Mouse (Mus musculus) heart, embryonic 14.5 days (tissue): Measurements from ENCODE around the gene Yipf2. TPM values are rescaled to one million over a fixed set of nuclear protein-coding genes. Genes with fewer than 3 reads are reported as not detected.

Experiments used
- ATAC-seq: fragments of 200-750 bp; cut with Nextera tagmentation; 2 replicates; pipeline ENCODE4 v1.8.0; 2017; ENCODE audit warnings: low read depth, moderate TSS enrichment; ENCODE audit not compliant: insufficient number of reproducible peaks, insufficient read depth, low FRiP score
- H3K27ac ChIP-seq, 2 experiments: fragments of 200-500 bp in 1 of 2; fragments of 300-500 bp in 1 of 2; sonication (generic) in 1 of 2; replicated peaks in 1 of 2; 2 replicates each; pipeline ENCODE4 v1.5.1; 2012 to 2014; ENCODE audit warnings: low read depth in 2 of 2, low read length in 2 of 2, control low read depth in 1 of 2, mild to moderate bottlenecking in 1 of 2, mixed read lengths in 1 of 2; ENCODE audit not compliant: control insufficient read depth in 1 of 2, insufficient read depth in 1 of 2
- H3K27me3 ChIP-seq: fragments of 300-500 bp; sonication (generic); 2 replicates; pipeline ENCODE4 v1.6.1; 2014; ENCODE audit warnings: mild to moderate bottlenecking, low read length, control low read depth; ENCODE audit not compliant: control insufficient read depth, insufficient read depth
- H3K36me3 ChIP-seq: fragments of 300-500 bp; sonication (generic); 2 replicates; pipeline ENCODE4 v1.6.1; 2014; ENCODE audit warnings: mild to moderate bottlenecking, control low read depth, low read length, mixed read lengths; ENCODE audit not compliant: control insufficient read depth, insufficient read depth
- H3K4me1 ChIP-seq, 2 experiments: fragments of 200-500 bp in 1 of 2; fragments of 300-500 bp in 1 of 2; sonication (generic) in 1 of 2; 2 replicates each; pipeline ENCODE4 v1.6.1; 2012 to 2014; ENCODE audit warnings: low read length in 2 of 2, control low read depth in 1 of 2, mixed read lengths in 1 of 2; ENCODE audit not compliant: control insufficient read depth in 2 of 2, insufficient read depth in 2 of 2
- H3K4me2 ChIP-seq: fragments of 300-500 bp; sonication (generic); 2 replicates; pipeline ENCODE4 v1.6.1; 2014; ENCODE audit warnings: mild to moderate bottlenecking, low read length
- H3K4me3 ChIP-seq, 2 experiments: fragments of 200-500 bp in 1 of 2; fragments of 300-500 bp in 1 of 2; sonication (generic) in 1 of 2; 2 replicates each; pipeline ENCODE4 v1.5.1; 2012 to 2014; ENCODE audit warnings: low read length in 2 of 2, mild to moderate bottlenecking in 2 of 2, control low read depth in 1 of 2, low read depth in 1 of 2, moderate library complexity in 1 of 2; ENCODE audit not compliant: control insufficient read depth in 1 of 2, insufficient read depth in 1 of 2
- H3K9ac ChIP-seq: fragments of 300-500 bp; sonication (generic); 2 replicates; pipeline ENCODE4 v1.6.1; 2014; ENCODE audit warnings: mild to moderate bottlenecking, low read length
- H3K9me3 ChIP-seq: fragments of 300-500 bp; sonication (generic); 2 replicates; pipeline ENCODE4 v1.6.1; 2016; ENCODE audit warnings: low read length, control low read depth; ENCODE audit not compliant: control insufficient read depth
- WGBS: fragments of 180-500 bp; shearing (Covaris S2); extraction: QIAGEN DNeasy Blood & Tissue Kit; methylation state at CpG from one replicate; pipeline ENCODE4 v1.1.7; 2014; 5-methylcytosine and 5-hydroxymethylcytosine counted together
- polyA plus RNA-seq: library from polyadenylated mRNA; unstranded; fragments of >200 nt; fragmentation: Nextera tagmentation; extraction: Ambion mirVana; gene quantifications from 2 replicates; pipeline ENCODE4 v1.2.1, GENCODE M21; 2014

Gene Yipf2
- polyA plus RNA-seq, 1 experiment from 2014 or later = 11.5 TPM

- Histone ChIP-seq H3K27me3 (no peaks in the 10 kb centered on the region), H3K27ac (no peak overlapping the region)
- WGBS = 79% methylated on average over 1 of the region's 1 CpGs
Measured at GRCm38 (mm10) chr9:21609861-21610260, 17.2 kb upstream of the Yipf2 start.

GRCm38 (mm10) chr9:21606648-21607047, 14.0 kb upstream of the Yipf2 start:
- no peaks in the 10 kb centered on the region for H3K27me3 ChIP-seq
- 88% methylated on average over 1 of the region's 1 CpGs for WGBS

More at GRCm38 (mm10) chr9:21609861-21610260, 17.2 kb upstream of the Yipf2 start:
- ATAC-seq = no peak
- H3K4me1 ChIP-seq = no peaks in the 10 kb centered on the region
- no peaks in the 10 kb centered on the region for H3K9me3 ChIP-seq
- H3K9ac ChIP-seq = no peak overlapping the region
- H3K36me3 ChIP-seq = no peaks in the 10 kb centered on the region
- H3K4me2 ChIP-seq = no peak overlapping the region
- H3K4me3 ChIP-seq = no peak overlapping the region

GRCm38 (mm10) chr9:21605865-21606264, 13.2 kb upstream of the Yipf2 start:
- ATAC-seq = no peak
- Histone ChIP-seq H3K4me2 (no peak overlapping the region), H3K4me3 (no peak overlapping the region), H3K36me3 (no peaks in the 10 kb centered on the region), H3K27ac (no peak overlapping the region), H3K9me3 (no peaks in the 10 kb centered on the region), H3K4me1 (no peaks in the 10 kb centered on the region), H3K9ac (no peak overlapping the region), H3K27me3 (no peaks in the 10 kb centered on the region)
- WGBS = 71% methylated on average over 5 of the region's 5 CpGs

More at GRCm38 (mm10) chr9:21606648-21607047, 14.0 kb upstream of the Yipf2 start:
- H3K4me1 ChIP-seq = no peaks in the 10 kb centered on the region
- no peak overlapping the region for H3K27ac ChIP-seq
- no peaks in the 10 kb centered on the region for H3K36me3 ChIP-seq
- no peaks in the 10 kb centered on the region for H3K9me3 ChIP-seq
- no peak overlapping the region for H3K4me2 ChIP-seq
- no peak overlapping the region for H3K9ac ChIP-seq
- no peak for ATAC-seq
- H3K4me3 ChIP-seq = no peak overlapping the region

GRCm38 (mm10) chr9:21604119-21604518, 11.5 kb upstream of the Yipf2 start:
- Histone ChIP-seq H3K4me3 (no peak overlapping the region), H3K9me3 (no peaks in the 10 kb centered on the region), H3K27me3 (no peaks in the 10 kb centered on the region), H3K4me1 (no peaks in the 10 kb centered on the region), H3K9ac (no peak overlapping the region), H3K36me3 (no peaks in the 10 kb centered on the region), H3K27ac (no peak overlapping the region), H3K4me2 (no peak overlapping the region)
- no peak for ATAC-seq
- 66% methylated on average over 5 of the region's 5 CpGs for WGBS

- 52% methylated on average over 10 of the region's 10 CpGs for WGBS
- H3K9ac ChIP-seq = no peak overlapping the region
- no peaks in the 10 kb centered on the region for H3K9me3 ChIP-seq
- H3K4me3 ChIP-seq = no peak overlapping the region
- H3K27me3 ChIP-seq = no peaks in the 10 kb centered on the region
- H3K36me3 ChIP-seq = no peaks in the 10 kb centered on the region; the same call in 1 of the 2 replicates
- no peak overlapping the region for H3K27ac ChIP-seq
- H3K4me1 ChIP-seq = no peaks in the 10 kb centered on the region
- no peak; the same call in 1 of the 2 replicates for ATAC-seq
- no peak overlapping the region for H3K4me2 ChIP-seq
Measured at GRCm38 (mm10) chr9:21601722-21602399, 9.2 kb upstream of the Yipf2 start.

GRCm38 (mm10) chr9:21601073-21601472, 8.4 kb upstream of the Yipf2 start:
- Histone ChIP-seq H3K4me3 (no peak overlapping the region), H3K9me3 (no peaks in the 10 kb centered on the region), H3K36me3 (peaks cover 4% of the 10 kb centered on the region; the same call in 1 of the 2 replicates), H3K27ac (no peak overlapping the region), H3K27me3 (no peaks in the 10 kb centered on the region), H3K4me2 (no peak overlapping the region), H3K9ac (no peak overlapping the region), H3K4me1 (no peaks in the 10 kb centered on the region)
- no peak for ATAC-seq
- WGBS = 84% methylated on average over 2 of the region's 2 CpGs

GRCm38 (mm10) chr9:21600186-21600585, 7.6 kb upstream of the Yipf2 start:
- ATAC-seq = no peak
- no peaks in the 10 kb centered on the region for H3K27me3 ChIP-seq
- no peaks in the 10 kb centered on the region for H3K9me3 ChIP-seq
- H3K4me1 ChIP-seq = no peaks in the 10 kb centered on the region
- no peak overlapping the region for H3K4me2 ChIP-seq
- peaks cover 13% of the 10 kb centered on the region for H3K36me3 ChIP-seq
- H3K27ac ChIP-seq = no peak overlapping the region
- H3K4me3 ChIP-seq = no peak overlapping the region
- 68% methylated on average over 3 of the region's 3 CpGs for WGBS
- no peak overlapping the region for H3K9ac ChIP-seq

GRCm38 (mm10) chr9:21598198-21598597, 5.6 kb upstream of the Yipf2 start:
- Histone ChIP-seq H3K4me1 (peaks cover 2 to 15% of the 10 kb centered on the region in 2 experiments; a peak in 3 of 4 replicates), H3K9me3 (no peaks in the 10 kb centered on the region)

More at GRCm38 (mm10) chr9:21598198-21598597, 5.6 kb upstream of the Yipf2 start:
- Histone ChIP-seq H3K4me3 (no peak overlapping the region), H3K27me3 (no peaks in the 10 kb centered on the region), H3K4me2 (no peak overlapping the region), H3K27ac (no peak overlapping the region), H3K9ac (no peak overlapping the region), H3K36me3 (peaks cover 22% of the 10 kb centered on the region)
- ATAC-seq = no peak
- WGBS = 26% methylated on average over 2 of the region's 2 CpGs
